Mouse (Mus musculus) testis, adult 10 weeks (tissue): ENCODE measurements around the gene Psph. TPM values are rescaled to one million over a fixed set of nuclear protein-coding genes. Genes with fewer than 3 reads are reported as not detected.

Experiments
- polyA plus RNA-seq: library from polyadenylated mRNA; stranded (reverse); fragments of 350-450 nt; fragmentation: Illumina TruSeq; extraction: RNeasy Lipid Tissue Mini Kit (QIAGEN cat#74804); gene quantifications from one replicate; pipeline ENCODE4 v1.2.3, GENCODE M21; 2014; ENCODE audit warnings: low read depth, low replicate concordance

The Psph gene
- polyA plus RNA-seq: 5.8 TPM

GRCm38 (mm10) chr5:129786818-129787790 is at the start of gene Psph:
Gene Psph, minus strand, starts transcription at chr5:129787449.

GRCm38 (mm10) chr5:129724834-129725773 is 62.1 kb downstream of the Psph start, which contains the start of gene Nipsnap2:
Gene Nipsnap2, plus strand, starts transcription at chr5:129725063.

Other genes starting within 250 kb of the Psph start
- gene Mmp17, start 203.3 kb downstream of the Psph start, polyA plus RNA-seq: 0.04 TPM
- 2.5 TPM for gene Zfp11, start 117.3 kb downstream of the Psph start, polyA plus RNA-seq
- 46.5 TPM for gene Sept14, start 78.9 kb downstream of the Psph start, polyA plus RNA-seq
- 35.0 TPM for gene Mrps17, start 72.0 kb downstream of the Psph start, polyA plus RNA-seq
- 16.3 TPM for gene Nipsnap2, start 62.4 kb downstream of the Psph start, polyA plus RNA-seq
- 1.8 TPM for gene Sumf2, start 59.5 kb upstream of the Psph start, polyA plus RNA-seq
- gene Chchd2, start 100.0 kb upstream of the Psph start, polyA plus RNA-seq: 142 TPM
- gene Zbed5, start 108.3 kb upstream of the Psph start, polyA plus RNA-seq: 11.9 TPM
- gene Phkg1, start 111.1 kb upstream of the Psph start, polyA plus RNA-seq: 0.15 TPM
- 383 TPM for gene Nupr1l, start 121.1 kb upstream of the Psph start, polyA plus RNA-seq
- gene Vkorc1l1, start 154.5 kb upstream of the Psph start, polyA plus RNA-seq: 39.5 TPM
- 3.9 TPM for gene Gusb, start 215.6 kb upstream of the Psph start, polyA plus RNA-seq
- gene Asl, start 241.8 kb upstream of the Psph start, polyA plus RNA-seq: 2.2 TPM
- 56.2 TPM for gene Crcp, start 241.8 kb upstream of the Psph start, polyA plus RNA-seq